Mouse (Mus musculus) A20 (cell line): ENCODE measurements at regions not wholly inside any gene's neighbourhood (a gene's known extent, or its start where the extent isn't known, plus 50 kb on each side); places are given as distances from the start of the nearest gene placed in this dataset.

Experiments used
- DNase-seq: peaks from one replicate; pipeline ENCODE4 v3.0.0-alpha.2; 2011; ENCODE audit warnings: low read depth, low spot score

- no peak for DNase-seq
Measured at GRCm38 (mm10) chr17:29775836-29776235, 59.0 kb upstream of the Ccdc167 start.

DNA sequence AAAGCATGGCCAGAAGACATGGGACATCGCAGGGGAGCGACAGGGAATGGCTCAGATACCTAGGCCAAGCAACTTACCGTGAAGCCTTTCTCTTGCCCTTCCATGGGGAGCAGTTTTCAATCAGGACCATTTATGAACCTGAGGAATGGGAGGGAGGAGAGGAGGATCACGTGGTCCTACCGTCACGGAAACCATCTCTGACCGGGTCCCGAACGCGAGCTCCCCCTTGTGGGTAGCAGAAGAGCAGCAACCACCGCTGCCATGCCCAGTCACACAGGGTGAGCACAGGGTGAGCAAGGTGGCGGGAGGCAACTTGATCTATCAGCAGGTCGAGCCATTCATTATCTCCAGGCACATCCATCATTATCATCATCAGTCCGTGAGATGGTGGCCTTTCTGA is 56.5 kb upstream of the Ccdc167 start:
- peak; percentile 80 for DNase-seq

GRCm38 (mm10) chr17:29770914-29771313 is 54.1 kb upstream of the Ccdc167 start:
- no peak for DNase-seq

DNA sequence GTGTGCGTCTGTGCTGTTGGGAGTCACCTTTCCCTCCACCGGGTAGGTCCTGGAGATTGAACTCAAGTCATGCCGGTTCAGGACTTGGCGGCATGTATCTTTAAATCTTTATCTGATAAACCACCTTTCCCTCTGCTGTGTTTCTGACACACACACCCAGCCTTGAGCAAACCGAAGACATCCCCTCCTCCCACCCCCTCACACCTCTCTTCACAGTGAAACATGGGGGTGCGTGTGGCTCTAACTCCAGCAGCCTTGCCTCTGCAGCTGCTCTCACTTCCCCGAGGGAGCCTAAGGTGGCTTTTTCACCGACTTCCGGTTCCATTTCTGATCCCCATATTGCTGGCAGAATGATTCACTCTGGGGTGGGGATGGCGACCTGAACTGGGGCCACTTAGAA is 52.8 kb upstream of the Ccdc167 start:
- DNase-seq, result peak; percentile 79

DNA sequence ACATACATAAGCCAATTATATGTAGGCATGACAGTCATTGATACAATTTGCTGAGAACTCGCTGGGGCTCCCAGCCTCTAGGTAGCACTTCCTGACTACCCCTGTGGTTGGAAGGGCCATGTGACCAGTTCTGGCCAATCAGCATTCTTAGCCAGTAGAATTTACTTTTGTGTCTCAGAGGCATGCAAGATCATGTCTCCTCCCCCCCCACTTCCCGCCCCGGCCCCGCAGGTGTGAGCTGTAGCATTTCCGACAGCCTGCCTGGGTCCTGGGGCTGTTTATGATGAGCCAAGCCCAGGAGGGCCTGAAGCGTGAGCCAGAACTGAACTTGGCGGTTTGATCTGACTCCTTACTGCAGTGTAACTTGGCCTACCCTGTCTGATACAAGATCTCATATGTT is 52.3 kb upstream of the Ccdc167 start:
- DNase-seq, result peak; percentile 98

- DNase-seq, result no peak
Measured at GRCm38 (mm10) chr17:29768642-29769041, 51.8 kb upstream of the Ccdc167 start.
